Mouse (Mus musculus): ENCODE results near the gene Ccdc177. TPM values are rescaled to one million over a fixed set of nuclear protein-coding genes. Genes with fewer than 3 reads are reported as not detected.

The Ccdc177 gene
- polyA plus RNA-seq, 1 experiment from 2014 or later = 7.8 TPM

DNA sequence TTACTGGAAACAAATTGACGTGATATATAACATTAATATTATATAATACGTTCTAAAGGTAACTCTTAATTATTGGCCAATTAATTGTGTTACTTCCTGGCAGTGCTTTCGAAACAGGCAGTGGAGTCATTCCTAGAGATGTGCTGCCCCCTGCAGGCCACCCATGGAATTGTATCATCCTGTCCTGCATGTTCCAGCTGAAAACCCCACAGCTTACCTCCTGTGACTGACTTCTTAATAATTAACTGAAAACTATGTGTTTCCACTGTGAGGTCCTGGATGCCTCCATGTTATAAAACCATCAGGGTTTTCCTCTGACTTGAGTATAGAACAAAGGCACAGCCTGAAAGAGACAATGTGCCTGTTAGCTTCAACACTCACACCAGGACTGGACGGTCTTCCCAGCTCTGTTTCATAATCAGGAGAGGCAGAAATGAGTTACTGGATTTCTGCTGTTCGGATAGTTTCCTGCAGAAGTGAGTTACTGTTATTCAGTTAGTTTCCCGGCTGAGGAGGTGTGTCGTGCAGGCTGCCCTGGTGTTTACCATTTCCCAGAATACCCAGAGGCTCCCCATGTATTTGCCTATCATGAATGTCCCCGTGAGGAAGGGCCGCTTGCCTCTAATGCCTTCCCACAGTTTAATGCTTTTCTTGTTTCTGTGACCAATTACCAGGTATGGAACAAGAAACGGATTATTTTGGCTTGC lies 35.5 kb downstream of the Ccdc177 start:
- H3K27me3 ChIP-seq = 0 out of 2 replicates have a peak, but pooled peaks cover 6% of the 10 kb centered on the region
- H3K27ac ChIP-seq = no peak overlapping the region
- no peak overlapping the region for H3K9ac ChIP-seq
- H3K9me3 ChIP-seq = no peaks in the 10 kb centered on the region
- H3K4me1 ChIP-seq = no peaks in the 10 kb centered on the region; the same call in 1 of the 2 replicates
- no peak overlapping the region for H3K4me3 ChIP-seq (replicated peaks)
- H3K4me2 ChIP-seq = no peak overlapping the region
- no peaks in the 10 kb centered on the region for H3K36me3 ChIP-seq (replicated peaks)
- WGBS = 30% methylated on average over 10 of the region's 10 CpGs
- no peak for ATAC-seq (ENCODE audit: low FRiP score)

DNA sequence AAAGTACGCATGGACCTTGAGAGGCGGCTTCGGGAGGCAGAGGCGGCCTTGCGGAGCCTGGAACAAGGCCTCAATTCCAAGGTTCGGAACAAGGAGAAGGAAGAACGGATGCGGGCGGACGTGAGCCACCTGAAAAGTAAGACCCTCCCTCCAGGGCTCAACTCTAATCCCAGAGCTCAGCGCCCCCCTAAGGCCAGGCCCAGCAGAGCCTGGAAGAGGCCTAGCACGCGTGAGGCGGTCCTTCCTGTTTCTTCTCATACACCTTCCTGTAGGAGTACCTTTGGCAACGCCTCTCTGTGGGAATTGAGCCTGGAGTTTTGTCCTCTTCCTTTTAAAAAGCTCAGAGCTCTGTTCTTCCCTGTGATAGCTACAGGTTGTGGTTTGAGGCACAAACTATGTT lies 39.0 kb downstream of the Ccdc177 start:
- H3K9me3 ChIP-seq = no peaks in the 10 kb centered on the region

DNA sequence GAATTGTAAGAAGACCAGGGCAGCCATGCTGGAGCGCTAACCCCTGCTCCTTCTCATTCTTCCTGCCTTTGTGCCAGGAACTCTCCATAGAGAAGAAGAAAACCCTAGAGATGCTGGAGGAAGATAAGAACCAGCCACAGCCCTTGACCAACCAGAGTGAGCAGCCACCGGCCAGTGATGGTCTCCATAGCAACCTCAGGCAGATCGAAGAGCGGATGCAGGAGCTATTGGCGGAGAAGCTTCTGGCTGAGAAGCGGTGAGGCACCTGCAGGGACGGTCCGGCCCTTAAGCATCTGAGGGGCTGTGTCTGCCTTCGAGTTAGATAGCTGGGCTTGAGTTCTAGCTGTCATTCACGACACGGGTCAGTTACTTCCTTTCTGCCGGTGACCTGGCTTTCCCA lies 40.0 kb downstream of the Ccdc177 start:
- Histone ChIP-seq H3K36me3 (replicated peaks) (no peaks in the 10 kb centered on the region), H3K9ac (no peak overlapping the region), H3K27me3 (peaks cover 4% of the 10 kb centered on the region; the same call in 1 of the 2 replicates), H3K9me3 (no peaks in the 10 kb centered on the region), H3K4me3 (replicated peaks) (no peak overlapping the region), H3K27ac (no peak overlapping the region), H3K4me1 (no peaks in the 10 kb centered on the region; the same call in 1 of the 2 replicates), H3K4me2 (no peak overlapping the region)
- ATAC-seq (ENCODE audit: low FRiP score) = no peak
- WGBS = 71% methylated on average over 12 of the region's 12 CpGs

More for the DNA sequence above, 39.0 kb downstream of the Ccdc177 start:
- WGBS = 85% methylated on average over 15 of the region's 15 CpGs
- no peak overlapping the region for H3K9ac ChIP-seq
- H3K4me3 ChIP-seq (replicated peaks) = no peak overlapping the region
- no peak for ATAC-seq (ENCODE audit: low FRiP score)
- H3K27ac ChIP-seq = no peak overlapping the region
- no peaks in the 10 kb centered on the region; the same call in 1 of the 2 replicates for H3K4me1 ChIP-seq
- peaks cover 10% of the 10 kb centered on the region; the same call in 1 of the 2 replicates for H3K27me3 ChIP-seq
- H3K36me3 ChIP-seq (replicated peaks) = no peaks in the 10 kb centered on the region
- no peak overlapping the region for H3K4me2 ChIP-seq

DNA sequence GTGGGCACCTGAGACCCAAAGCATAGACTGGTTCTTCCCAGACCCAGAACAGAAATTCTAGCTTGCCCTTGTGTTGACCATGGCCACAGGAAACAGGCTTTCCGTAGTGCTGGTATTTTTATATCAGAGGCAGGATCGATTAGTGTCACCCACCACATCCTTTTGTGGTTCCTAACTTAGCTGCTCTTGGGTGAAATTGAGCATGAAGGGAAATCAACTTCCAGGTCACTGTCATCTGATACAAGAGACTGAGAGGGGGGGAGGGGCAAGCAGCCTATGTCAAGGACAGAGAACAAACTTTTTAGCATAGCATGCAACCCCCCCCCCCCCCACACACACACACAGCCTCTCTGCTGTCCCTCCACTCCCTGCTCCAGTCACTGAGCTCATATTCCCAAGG lies 41.3 kb downstream of the Ccdc177 start:
- 85% methylated on average over 2 of the region's 2 CpGs for WGBS
- ATAC-seq (ENCODE audit: low FRiP score) = no peak
- Histone ChIP-seq H3K9me3 (no peaks in the 10 kb centered on the region), H3K4me1 (no peaks in the 10 kb centered on the region; the same call in 1 of the 2 replicates), H3K4me3 (replicated peaks) (no peak overlapping the region), H3K4me2 (no peak overlapping the region), H3K27me3 (peaks cover 4% of the 10 kb centered on the region; the same call in 1 of the 2 replicates), H3K36me3 (replicated peaks) (no peaks in the 10 kb centered on the region), H3K27ac (no peak overlapping the region), H3K9ac (no peak overlapping the region)

DNA sequence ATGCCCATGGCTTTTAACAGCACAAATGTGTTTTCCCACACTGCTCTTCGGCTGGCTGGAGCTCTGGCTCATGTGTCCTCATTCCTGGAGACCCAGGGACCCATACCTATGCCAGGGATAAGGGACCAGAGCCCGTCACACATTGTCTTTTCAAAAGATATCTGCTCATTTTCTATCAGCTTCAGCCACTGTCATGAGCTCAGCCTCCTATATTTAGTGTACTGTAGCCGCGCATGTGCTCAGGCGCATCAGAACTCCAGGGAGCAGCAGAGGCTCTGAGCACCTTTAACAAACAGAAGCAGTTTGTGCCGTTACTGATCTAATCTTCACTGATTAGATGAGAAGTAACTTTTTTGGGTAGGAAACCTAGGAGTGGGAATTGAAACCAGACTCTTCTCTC lies 44.6 kb downstream of the Ccdc177 start:
- H3K27ac ChIP-seq = no peak overlapping the region
- 80% methylated on average over 6 of the region's 6 CpGs for WGBS
- H3K9ac ChIP-seq = no peak overlapping the region
- no peaks in the 10 kb centered on the region for H3K36me3 ChIP-seq (replicated peaks)
- ATAC-seq (ENCODE audit: low FRiP score) = no peak
- H3K4me1 ChIP-seq = no peaks in the 10 kb centered on the region; the same call in 1 of the 2 replicates
- H3K27me3 ChIP-seq = peaks cover 4% of the 10 kb centered on the region; the same call in 1 of the 2 replicates
- H3K4me2 ChIP-seq = no peak overlapping the region
- H3K9me3 ChIP-seq = no peaks in the 10 kb centered on the region
- H3K4me3 ChIP-seq (replicated peaks) = no peak overlapping the region

DNA sequence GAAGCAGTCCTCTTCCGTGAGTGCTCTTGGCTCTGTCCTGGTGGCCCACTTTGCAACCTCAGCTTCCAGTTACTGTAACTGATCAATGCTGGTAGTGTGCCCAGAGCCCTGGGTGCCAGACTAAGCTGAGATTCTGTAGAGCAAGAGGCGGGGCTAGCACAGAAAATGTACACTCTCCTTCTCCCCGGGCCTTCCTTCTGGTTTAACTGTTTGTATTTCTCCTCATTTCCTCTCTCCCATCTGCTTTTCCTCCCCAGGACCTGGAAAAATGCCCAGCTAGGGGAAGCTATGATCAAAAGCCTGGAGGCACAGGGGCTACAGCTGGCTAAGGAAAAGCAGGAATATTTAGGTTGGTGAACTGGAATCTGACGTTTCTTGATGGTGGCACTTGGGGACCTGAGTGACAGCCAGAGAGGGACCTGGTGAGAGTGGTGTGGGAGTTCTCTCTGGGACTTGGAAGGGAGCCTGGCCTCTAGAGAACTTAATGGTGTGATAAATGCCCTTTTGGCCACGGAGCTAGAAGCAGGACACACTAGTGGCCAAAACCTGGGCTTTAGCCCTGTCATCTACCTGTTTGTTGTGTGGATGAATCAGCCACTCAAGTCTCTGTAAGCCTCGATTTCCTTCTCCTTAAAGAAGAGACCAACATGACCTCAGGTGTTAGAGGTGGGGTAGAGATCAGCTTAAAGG lies 53.4 kb downstream of the Ccdc177 start:
- 0 out of 2 replicates have a peak overlapping the region, but pooled peaks have one; percentile 3 for H3K9ac ChIP-seq
- ATAC-seq (ENCODE audit: low FRiP score) = no peak
- no peak overlapping the region for H3K27ac ChIP-seq
- no peaks in the 10 kb centered on the region for H3K27me3 ChIP-seq
- 61% methylated on average over 6 of the region's 6 CpGs for WGBS
- no peak overlapping the region for H3K4me2 ChIP-seq
- no peaks in the 10 kb centered on the region for H3K9me3 ChIP-seq
- H3K4me3 ChIP-seq (replicated peaks) = no peak overlapping the region
- no peaks in the 10 kb centered on the region for H3K36me3 ChIP-seq (replicated peaks)
- H3K4me1 ChIP-seq = no peaks in the 10 kb centered on the region; the same call in 1 of the 2 replicates

DNA sequence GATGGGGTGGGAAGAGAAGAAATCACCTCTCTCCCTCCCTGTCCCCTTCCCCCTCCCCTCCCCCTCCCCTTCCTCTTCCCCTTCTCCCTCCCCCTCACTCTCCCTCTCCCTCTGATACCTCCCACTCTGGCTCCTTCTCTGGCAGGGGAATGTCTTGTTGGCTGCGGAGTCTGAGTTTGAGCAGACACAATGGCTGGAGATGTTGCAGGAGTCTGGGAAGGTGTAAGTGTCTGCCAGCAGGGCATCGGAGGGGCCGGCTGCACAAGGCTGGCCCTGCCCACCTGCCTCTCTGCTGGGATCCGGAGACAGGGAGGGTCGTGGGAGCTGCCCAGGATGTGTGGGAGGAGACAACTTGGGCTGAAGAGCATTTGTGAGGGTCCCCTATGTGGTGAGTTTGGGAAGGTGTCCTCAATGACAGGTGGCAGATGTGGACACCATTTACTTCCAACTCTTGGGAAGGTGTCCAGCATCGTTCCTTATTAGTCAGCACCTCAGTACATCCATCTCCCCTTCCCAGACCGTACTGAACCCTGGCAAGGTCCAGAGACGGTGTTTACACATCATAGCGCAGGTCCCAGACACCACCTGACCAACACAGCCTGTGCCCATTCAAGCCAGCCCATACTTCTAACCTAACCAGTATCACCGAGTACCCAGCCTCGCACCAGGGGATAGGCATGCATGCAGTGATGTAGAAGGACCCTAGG lies 54.1 kb downstream of the Ccdc177 start:
- Histone ChIP-seq H3K4me1 (no peaks in the 10 kb centered on the region; the same call in 1 of the 2 replicates), H3K36me3 (replicated peaks) (no peaks in the 10 kb centered on the region), H3K9me3 (no peaks in the 10 kb centered on the region), H3K4me3 (replicated peaks) (no peak overlapping the region), H3K9ac (no peak overlapping the region), H3K4me2 (no peak overlapping the region), H3K27me3 (no peaks in the 10 kb centered on the region), H3K27ac (no peak overlapping the region)
- WGBS = 65% methylated on average over 11 of the region's 11 CpGs
- no peak for ATAC-seq (ENCODE audit: low FRiP score)

Other genes starting within 250 kb of the Ccdc177 start
- 29.4 and 31.6 TPM in 2 replicates for gene Galnt16, start 242.4 kb downstream of the Ccdc177 start, polyA plus RNA-seq (2016; fragmentation: Nextera tagmentation; extraction: Ambion mirVana)
- gene Slc39a9, start 116.8 kb downstream of the Ccdc177 start, polyA plus RNA-seq (2016; fragmentation: Nextera tagmentation; extraction: Ambion mirVana) = 29.2 TPM in 2 replicates
- 332 and 370 TPM in 2 replicates for gene Erh, start 116.3 kb downstream of the Ccdc177 start, polyA plus RNA-seq (2016; fragmentation: Nextera tagmentation; extraction: Ambion mirVana)
- 0.40 and 0.65 TPM in 2 replicates for gene Plekhd1, start 68.1 kb downstream of the Ccdc177 start, polyA plus RNA-seq (2016; fragmentation: Nextera tagmentation; extraction: Ambion mirVana)
- gene Susd6, start 29.8 kb upstream of the Ccdc177 start, polyA plus RNA-seq (2016; fragmentation: Nextera tagmentation; extraction: Ambion mirVana) = 19.5 and 21.2 TPM in 2 replicates
- 656 and 658 TPM in 2 replicates for gene Srsf5, start 184.8 kb upstream of the Ccdc177 start, polyA plus RNA-seq (2016; fragmentation: Nextera tagmentation; extraction: Ambion mirVana)
- gene Slc10a1, start 208.0 kb upstream of the Ccdc177 start, polyA plus RNA-seq (2016; fragmentation: Nextera tagmentation; extraction: Ambion mirVana) = 0.99 and 1.4 TPM in 2 replicates